Mouse (Mus musculus) lung, embryonic 15.5 days (tissue): ENCODE measurements around the gene Psmb8. TPM values are rescaled to one million over a fixed set of nuclear protein-coding genes. Genes with fewer than 3 reads are reported as not detected.
"Not testable (repeated sequence)": the region's sequence is repeated elsewhere in the genome, so short reads cannot be mapped to it uniquely, and the experiment has no call there.

Source experiments
- ATAC-seq: fragments of 200-750 bp; cut with Nextera tagmentation; 2 replicates; pipeline ENCODE4 v1.8.0; 2017; ENCODE audit warnings: moderate number of reproducible peaks, borderline replicate concordance; ENCODE audit not compliant: low FRiP score, low TSS enrichment; ENCODE audit errors: extremely low read depth
- H3K27ac ChIP-seq: fragments of 300-500 bp; sonication (generic); 2 replicates; pipeline ENCODE4 v1.5.1; 2015; ENCODE audit warnings: moderate library complexity, mild to moderate bottlenecking, inconsistent platforms
- H3K27me3 ChIP-seq: fragments of 300-500 bp; sonication (generic); 2 replicates; pipeline ENCODE4 v1.6.1; 2015; ENCODE audit warnings: inconsistent platforms
- H3K36me3 ChIP-seq: fragments of 300-500 bp; sonication (generic); 2 replicates; pipeline ENCODE4 v1.6.1; 2015; ENCODE audit warnings: inconsistent platforms
- H3K4me1 ChIP-seq: fragments of 300-500 bp; sonication (generic); 2 replicates; pipeline ENCODE4 v1.6.1; 2015; ENCODE audit warnings: inconsistent platforms
- H3K4me2 ChIP-seq: fragments of 300-500 bp; sonication (generic); 2 replicates; pipeline ENCODE4 v1.6.1; 2015; ENCODE audit warnings: inconsistent platforms, mild to moderate bottlenecking, moderate library complexity
- H3K4me3 ChIP-seq: fragments of 300-500 bp; sonication (generic); 2 replicates; pipeline ENCODE4 v1.5.1; 2015; ENCODE audit warnings: mild to moderate bottlenecking, inconsistent platforms
- H3K9ac ChIP-seq: fragments of 300-500 bp; sonication (generic); 2 replicates; pipeline ENCODE4 v1.6.1; 2015; ENCODE audit warnings: inconsistent platforms
- H3K9me3 ChIP-seq: fragments of 300-500 bp; sonication (generic); 2 replicates; pipeline ENCODE4 v1.6.1; 2016; ENCODE audit warnings: inconsistent platforms
- WGBS: fragments of 180-500 bp; shearing (Covaris S2); methylation state at CpG from one replicate; pipeline ENCODE4 v1.1.7; 2015; 5-methylcytosine and 5-hydroxymethylcytosine counted together
- polyA plus RNA-seq: library from polyadenylated mRNA; unstranded; fragments of >200 nt; fragmentation: Nextera tagmentation; extraction: Ambion mirVana; gene quantifications from 2 replicates; pipeline ENCODE4 v1.2.1, GENCODE M21; 2015

The Psmb8 gene
- polyA plus RNA-seq, 1 experiment from 2014 or later: 29.7 TPM

GRCm38 (mm10) chr17:34217986-34218385, 20.5 kb downstream of the Psmb8 start:
- H3K27ac ChIP-seq: no peak overlapping the region
- no peak overlapping the region for H3K4me2 ChIP-seq
- H3K9ac ChIP-seq: no peak overlapping the region
- no peaks in the 10 kb centered on the region for H3K36me3 ChIP-seq
- H3K9me3 ChIP-seq: no peaks in the 10 kb centered on the region
- ATAC-seq: no peak
- WGBS: 84% methylated on average over 5 of the region's 5 CpGs
- no peak overlapping the region for H3K4me3 ChIP-seq
- H3K4me1 ChIP-seq: no peaks in the 10 kb centered on the region
- H3K27me3 ChIP-seq: peaks cover 20% of the 10 kb centered on the region

GRCm38 (mm10) chr17:34218675-34219074, 21.2 kb downstream of the Psmb8 start:
- Histone ChIP-seq H3K9ac (no peak overlapping the region), H3K36me3 (no peaks in the 10 kb centered on the region), H3K4me1 (no peaks in the 10 kb centered on the region), H3K4me2 (no peak overlapping the region), H3K4me3 (no peak overlapping the region), H3K27me3 (peaks cover 16% of the 10 kb centered on the region), H3K9me3 (no peaks in the 10 kb centered on the region), H3K27ac (no peak overlapping the region)
- no peak for ATAC-seq
- WGBS: 63% methylated on average over 11 of the region's 11 CpGs

DNA sequence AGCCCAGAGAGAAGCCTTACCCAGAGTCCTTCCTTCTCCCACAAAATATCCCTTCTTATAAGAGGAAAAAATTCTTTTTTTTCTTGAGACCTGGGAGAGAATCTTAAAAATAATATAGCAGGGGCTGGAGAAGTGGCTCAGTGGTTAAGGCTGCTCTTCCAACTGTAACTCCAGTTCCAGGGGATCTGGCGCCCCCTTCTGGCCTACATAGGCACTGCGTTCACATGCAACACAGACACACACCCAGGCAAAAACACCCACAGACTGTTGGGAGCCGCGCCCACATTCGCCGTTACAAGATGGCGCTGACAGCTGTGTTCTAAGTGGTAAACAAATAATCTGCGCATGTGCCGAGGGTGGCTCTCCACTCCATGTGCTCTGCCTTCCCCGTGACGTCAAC, 21.6 kb downstream of the Psmb8 start:
- not testable (repeated sequence) for H3K4me2 ChIP-seq, H3K4me3 ChIP-seq, H3K27ac ChIP-seq

GRCm38 (mm10) chr17:34219801-34220200, 22.3 kb downstream of the Psmb8 start:
- not testable (repeated sequence) for H3K9ac ChIP-seq, H3K27ac ChIP-seq, H3K27me3 ChIP-seq, H3K4me3 ChIP-seq, H3K36me3 ChIP-seq, H3K4me1 ChIP-seq, H3K9me3 ChIP-seq, ATAC-seq, H3K4me2 ChIP-seq
- WGBS: 88% methylated on average over 4 of the region's 7 CpGs

More for the DNA sequence above, 21.6 kb downstream of the Psmb8 start:
- not testable (repeated sequence) for H3K4me1 ChIP-seq, ATAC-seq, H3K9ac ChIP-seq, H3K36me3 ChIP-seq, H3K9me3 ChIP-seq
- WGBS: 89% methylated on average over 7 of the region's 11 CpGs
- H3K27me3 ChIP-seq: peaks cover 12% of the 10 kb centered on the region

GRCm38 (mm10) chr17:34220401-34220800, 22.9 kb downstream of the Psmb8 start:
- 93% methylated on average over 5 of the region's 16 CpGs for WGBS
- H3K9ac ChIP-seq, H3K27ac ChIP-seq, H3K9me3 ChIP-seq, H3K36me3 ChIP-seq, H3K27me3 ChIP-seq, ATAC-seq, H3K4me3 ChIP-seq, H3K4me1 ChIP-seq, H3K4me2 ChIP-seq: not testable (repeated sequence)

GRCm38 (mm10) chr17:34224816-34225215, 27.3 kb downstream of the Psmb8 start:
- no peak overlapping the region for H3K4me2 ChIP-seq
- no peaks in the 10 kb centered on the region for H3K4me1 ChIP-seq
- H3K36me3 ChIP-seq: no peaks in the 10 kb centered on the region
- H3K4me3 ChIP-seq: no peak overlapping the region
- no peak for ATAC-seq
- WGBS: 94% methylated on average over 3 of the region's 3 CpGs
- H3K9ac ChIP-seq: no peak overlapping the region
- H3K27me3 ChIP-seq: no peaks in the 10 kb centered on the region
- H3K9me3 ChIP-seq: no peaks in the 10 kb centered on the region
- no peak overlapping the region for H3K27ac ChIP-seq

GRCm38 (mm10) chr17:34225426-34225825, 27.9 kb downstream of the Psmb8 start:
- H3K9me3 ChIP-seq: no peaks in the 10 kb centered on the region
- H3K36me3 ChIP-seq: no peaks in the 10 kb centered on the region
- H3K4me1 ChIP-seq: no peaks in the 10 kb centered on the region
- no peak overlapping the region for H3K4me2 ChIP-seq
- no peak for ATAC-seq
- no peak overlapping the region for H3K9ac ChIP-seq
- H3K27me3 ChIP-seq: no peaks in the 10 kb centered on the region
- WGBS: 94% methylated on average over 8 of the region's 8 CpGs
- H3K27ac ChIP-seq: no peak overlapping the region
- H3K4me3 ChIP-seq: no peak overlapping the region

- H3K27ac ChIP-seq, H3K4me3 ChIP-seq, H3K9ac ChIP-seq, H3K9me3 ChIP-seq, H3K4me2 ChIP-seq, H3K4me1 ChIP-seq, ATAC-seq, H3K36me3 ChIP-seq, H3K27me3 ChIP-seq: not testable (repeated sequence)
- 97% methylated on average over 13 of the region's 23 CpGs for WGBS
These were observed 28.4 kb downstream of the Psmb8 start for GRCm38 (mm10) chr17:34225911-34226310.

DNA sequence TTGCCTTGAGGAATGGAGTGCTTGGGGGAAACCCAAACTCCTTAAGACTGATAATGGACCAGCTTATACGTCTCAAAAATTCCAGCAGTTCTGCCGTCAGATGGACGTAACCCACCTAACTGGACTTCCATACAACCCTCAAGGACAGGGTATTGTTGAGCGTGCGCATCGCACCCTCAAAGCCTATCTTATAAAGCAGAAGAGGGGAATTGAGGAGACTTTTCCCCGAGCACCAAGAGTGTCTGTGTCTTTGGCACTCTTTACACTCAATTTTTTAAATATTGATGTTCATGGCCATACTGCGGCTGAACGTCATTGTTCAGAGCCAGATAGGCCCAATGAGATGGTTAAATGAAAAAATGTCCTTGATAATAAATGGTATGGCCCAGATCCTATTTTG, 33.5 kb downstream of the Psmb8 start:
- WGBS: 91% methylated on average over 9 of the region's 9 CpGs
- not testable (repeated sequence) for H3K4me3 ChIP-seq

DNA sequence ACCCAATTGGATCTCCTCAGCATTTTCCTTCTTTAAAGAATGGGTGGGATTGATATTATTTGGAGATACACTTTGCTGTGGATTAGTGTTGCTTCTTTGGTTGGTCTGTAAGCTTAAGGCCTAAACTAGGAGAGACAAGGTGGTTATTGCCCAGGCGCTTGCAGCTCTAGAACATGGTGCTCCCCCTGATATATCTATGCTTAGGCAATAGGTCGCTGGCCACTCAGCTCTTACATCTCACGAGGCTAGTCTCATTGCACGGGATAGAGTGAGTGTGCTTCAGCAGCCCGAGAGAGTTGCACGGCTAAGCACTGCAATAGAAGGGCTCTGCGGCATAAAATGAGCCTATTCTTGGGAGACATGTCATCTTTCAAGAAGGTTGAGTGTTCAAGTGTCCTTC, 34.5 kb downstream of the Psmb8 start:
- not testable (repeated sequence) for H3K27me3 ChIP-seq, H3K9ac ChIP-seq, H3K27ac ChIP-seq, H3K9me3 ChIP-seq, H3K4me3 ChIP-seq, H3K4me1 ChIP-seq, H3K36me3 ChIP-seq, H3K4me2 ChIP-seq, ATAC-seq
- 89% methylated on average over 7 of the region's 7 CpGs for WGBS

More for the DNA sequence above, 33.5 kb downstream of the Psmb8 start:
- not testable (repeated sequence) for H3K9ac ChIP-seq, H3K9me3 ChIP-seq, H3K27me3 ChIP-seq, H3K4me1 ChIP-seq, H3K4me2 ChIP-seq, H3K27ac ChIP-seq, H3K36me3 ChIP-seq, ATAC-seq

DNA sequence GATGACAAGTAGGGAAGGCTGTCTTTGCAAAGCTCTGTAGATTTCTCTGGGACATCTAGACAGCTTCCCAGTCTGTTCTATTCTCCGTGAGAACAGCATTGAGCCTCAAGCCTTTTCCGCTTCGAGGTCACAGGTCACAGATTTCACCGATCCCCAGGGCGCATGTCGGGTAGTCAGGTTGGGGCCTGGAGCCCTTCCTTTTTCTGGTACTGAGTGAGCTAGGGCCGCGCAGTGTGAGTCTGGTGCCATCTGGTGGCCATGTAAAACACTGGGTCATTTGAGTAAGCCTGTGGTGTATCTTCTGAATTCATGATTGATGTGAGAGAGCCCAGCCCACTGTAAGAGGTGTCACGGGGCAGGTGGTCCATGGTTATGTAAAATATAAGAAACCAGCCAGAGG, 37.4 kb downstream of the Psmb8 start:
- Histone ChIP-seq H3K4me1 (no peaks in the 10 kb centered on the region), H3K9ac (no peak overlapping the region), H3K36me3 (no peaks in the 10 kb centered on the region), H3K9me3 (no peaks in the 10 kb centered on the region), H3K27me3 (no peaks in the 10 kb centered on the region), H3K27ac (no peak overlapping the region), H3K4me3 (no peak overlapping the region), H3K4me2 (no peak overlapping the region)
- no peak for ATAC-seq
- WGBS: 48% methylated on average over 9 of the region's 9 CpGs

DNA sequence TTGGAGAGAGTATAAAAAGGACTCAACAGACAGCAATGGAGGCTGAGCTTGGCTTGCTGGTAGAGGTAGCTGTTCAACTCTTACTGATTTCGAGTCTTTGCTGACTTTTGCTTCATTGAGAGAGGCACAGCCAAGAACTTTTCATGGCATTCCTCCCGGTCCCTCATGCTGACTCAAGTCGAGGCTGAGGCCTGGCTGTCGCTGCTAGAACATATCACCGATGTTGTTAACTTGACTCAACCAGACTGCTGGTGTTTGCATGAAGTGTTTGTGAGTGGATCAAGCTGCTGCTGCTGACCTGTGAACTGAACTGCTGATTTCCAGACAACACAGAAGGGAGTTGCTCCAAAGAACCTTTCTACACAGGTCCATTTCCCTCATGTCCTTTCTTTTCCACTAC, 39.2 kb downstream of the Psmb8 start:
- Histone ChIP-seq H3K36me3 (no peaks in the 10 kb centered on the region), H3K9ac (no peak overlapping the region), H3K27ac (no peak overlapping the region), H3K27me3 (no peaks in the 10 kb centered on the region), H3K9me3 (no peaks in the 10 kb centered on the region), H3K4me1 (no peaks in the 10 kb centered on the region), H3K4me2 (no peak overlapping the region), H3K4me3 (no peak overlapping the region)
- ATAC-seq: no peak
- WGBS: 55% methylated on average over 5 of the region's 5 CpGs

- H3K36me3 ChIP-seq: no peaks in the 10 kb centered on the region
- no peaks in the 10 kb centered on the region for H3K9me3 ChIP-seq
- H3K27ac ChIP-seq: no peak overlapping the region
- WGBS: 78% methylated on average over 3 of the region's 3 CpGs
- ATAC-seq: no peak
- H3K9ac ChIP-seq: no peak overlapping the region
- no peak overlapping the region for H3K4me2 ChIP-seq
- H3K27me3 ChIP-seq: no peaks in the 10 kb centered on the region
- H3K4me3 ChIP-seq: no peak overlapping the region
- H3K4me1 ChIP-seq: no peaks in the 10 kb centered on the region
These were observed 40.2 kb downstream of the Psmb8 start for GRCm38 (mm10) chr17:34237741-34238140.
